Mouse (Mus musculus) hindbrain, embryonic 10.5 days (tissue): ENCODE data around the gene Sh3bp1. TPM values are rescaled to one million over a fixed set of nuclear protein-coding genes. Genes with fewer than 3 reads are reported as not detected.

Source experiments
- DNase-seq: peaks from one replicate; pipeline ENCODE4 v3.0.0-alpha.2; 2017; ENCODE audit warnings: low spot score
- H3K27ac ChIP-seq: fragments of 300-500 bp; sonication (generic); 2 replicates; pipeline ENCODE4 v1.5.1; 2016; ENCODE audit warnings: mild to moderate bottlenecking, moderate library complexity
- H3K27me3 ChIP-seq: fragments of 300-500 bp; sonication (generic); 2 replicates; pipeline ENCODE4 v1.6.1; 2016; ENCODE audit warnings: mild to moderate bottlenecking; ENCODE audit not compliant: poor library complexity, insufficient read depth, severe bottlenecking
- H3K36me3 ChIP-seq: fragments of 300-500 bp; sonication (generic); 2 replicates; pipeline ENCODE4 v1.6.1; 2016; ENCODE audit warnings: mild to moderate bottlenecking, moderate library complexity
- H3K4me1 ChIP-seq: fragments of 300-500 bp; sonication (generic); replicated peaks from 2 replicates; pipeline ENCODE4 v1.6.1; 2016; ENCODE audit warnings: mild to moderate bottlenecking
- H3K4me3 ChIP-seq: fragments of 300-500 bp; sonication (generic); 2 replicates; pipeline ENCODE4 v1.5.1; 2016; ENCODE audit warnings: mild to moderate bottlenecking, moderate library complexity
- H3K9me3 ChIP-seq: fragments of 300-500 bp; sonication (generic); 2 replicates; pipeline ENCODE4 v1.6.1; 2016; ENCODE audit warnings: mild to moderate bottlenecking, moderate library complexity
- WGBS: fragments of 180-500 bp; shearing (Covaris S2); methylation state at CpG from one replicate; pipeline ENCODE4 v1.1.7; 2016; 5-methylcytosine and 5-hydroxymethylcytosine counted together
- polyA plus RNA-seq: library from polyadenylated mRNA; unstranded; fragments of >200 nt; fragmentation: Nextera tagmentation; extraction: Ambion mirVana; gene quantifications from 2 replicates; pipeline ENCODE4 v1.2.1, GENCODE M21; 2016

Gene Sh3bp1
- polyA plus RNA-seq, 1 experiment from 2014 or later = 24.7 TPM

- Histone ChIP-seq H3K4me3 (peak overlapping the region; percentile 20; the same call in 1 of the 2 replicates), H3K9me3 (no peaks in the 10 kb centered on the region), H3K4me1 (peaks cover 53% of the 10 kb centered on the region), H3K27ac (peak overlapping the region; percentile 81), H3K36me3 (peaks cover 97% of the 10 kb centered on the region), H3K27me3 (no peaks in the 10 kb centered on the region)
- peak; percentile 29 for DNase-seq
- WGBS = 29% methylated on average over 13 of the region's 13 CpGs
These were observed 10.1 kb upstream of the Sh3bp1 start for GRCm38 (mm10) chr15:78889401-78889853.

- WGBS = 66% methylated on average over 7 of the region's 7 CpGs
- Histone ChIP-seq H3K27me3 (no peaks in the 10 kb centered on the region), H3K4me3 (no peak overlapping the region), H3K4me1 (peaks cover 79% of the 10 kb centered on the region), H3K36me3 (peaks cover 82% of the 10 kb centered on the region), H3K27ac (0 out of 2 replicates have a peak overlapping the region, but pooled peaks have one; percentile 35), H3K9me3 (no peaks in the 10 kb centered on the region)
- no peak for DNase-seq
These were observed 7.1 kb upstream of the Sh3bp1 start for GRCm38 (mm10) chr15:78892440-78892839.

GRCm38 (mm10) chr15:78894726-78895125 is 4.8 kb upstream of the Sh3bp1 start:
- no peak overlapping the region for H3K4me3 ChIP-seq

GRCm38 (mm10) chr15:78895741-78896140 is 3.8 kb upstream of the Sh3bp1 start:
- peaks cover 50% of the 10 kb centered on the region for H3K36me3 ChIP-seq

More at GRCm38 (mm10) chr15:78894726-78895125, 4.8 kb upstream of the Sh3bp1 start:
- DNase-seq = no peak
- WGBS = 75% methylated on average over 13 of the region's 13 CpGs
- no peaks in the 10 kb centered on the region for H3K9me3 ChIP-seq
- peaks cover 83% of the 10 kb centered on the region for H3K4me1 ChIP-seq
- peak overlapping the region; percentile 64; the same call in 1 of the 2 replicates for H3K27ac ChIP-seq
- H3K27me3 ChIP-seq = peaks cover 5% of the 10 kb centered on the region
- H3K36me3 ChIP-seq = peaks cover 59% of the 10 kb centered on the region

GRCm38 (mm10) chr15:78896149-78896548 is 3.4 kb upstream of the Sh3bp1 start:
- DNase-seq = no peak
- Histone ChIP-seq H3K27ac (peak overlapping the region; percentile 36; the same call in 1 of the 2 replicates), H3K4me1 (peaks cover 89% of the 10 kb centered on the region), H3K27me3 (peaks cover 17% of the 10 kb centered on the region), H3K4me3 (no peak overlapping the region), H3K36me3 (peaks cover 46% of the 10 kb centered on the region), H3K9me3 (no peaks in the 10 kb centered on the region)
- WGBS = 82% methylated on average over 3 of the region's 3 CpGs

More at GRCm38 (mm10) chr15:78895741-78896140, 3.8 kb upstream of the Sh3bp1 start:
- H3K27me3 ChIP-seq = peaks cover 13% of the 10 kb centered on the region
- no peaks in the 10 kb centered on the region for H3K9me3 ChIP-seq
- WGBS = 88% methylated on average over 2 of the region's 2 CpGs
- H3K4me3 ChIP-seq = no peak overlapping the region
- H3K27ac ChIP-seq = peak overlapping the region; percentile 36; the same call in 1 of the 2 replicates
- no peak for DNase-seq
- H3K4me1 ChIP-seq = peaks cover 85% of the 10 kb centered on the region

GRCm38 (mm10) chr15:78897488-78897887 is 2.1 kb upstream of the Sh3bp1 start:
- Histone ChIP-seq H3K9me3 (no peaks in the 10 kb centered on the region), H3K27me3 (peaks cover 19% of the 10 kb centered on the region), H3K27ac (peak overlapping the region; percentile 5; the same call in 1 of the 2 replicates), H3K4me1 (peaks cover 87% of the 10 kb centered on the region), H3K36me3 (peaks cover 33% of the 10 kb centered on the region), H3K4me3 (no peak overlapping the region)
- 91% methylated on average over 4 of the region's 4 CpGs for WGBS
- DNase-seq = no peak

GRCm38 (mm10) chr15:78898507-78899001 is 1.0 kb upstream of the Sh3bp1 start:
- Histone ChIP-seq H3K36me3 (peaks cover 27% of the 10 kb centered on the region), H3K27me3 (peaks cover 19% of the 10 kb centered on the region), H3K4me1 (peaks cover 80% of the 10 kb centered on the region), H3K4me3 (peak overlapping the region; percentile 72), H3K27ac (peak overlapping the region; percentile 86), H3K9me3 (no peaks in the 10 kb centered on the region)
- no peak for DNase-seq
- 54% methylated on average over 6 of the region's 6 CpGs for WGBS

GRCm38 (mm10) chr15:78899409-78899739 is 194 bp upstream of the Sh3bp1 start, which contains the start of gene Gm49510:
Gm49510 (plus strand) TSS chr15:78899667.
- Histone ChIP-seq H3K4me1 (peaks cover 72% of the 10 kb centered on the region), H3K27ac (peak within 1 kb of the TSS; percentile 86)
- WGBS = 1% methylated on average over 20 of the region's 20 CpGs

GRCm38 (mm10) chr15:78900585-78901421 is 1.2 kb downstream of the Sh3bp1 start:
- peak overlapping the region; percentile 72 for H3K4me3 ChIP-seq
- H3K9me3 ChIP-seq = no peaks in the 10 kb centered on the region
- WGBS = 13% methylated on average over 18 of the region's 18 CpGs
- peaks cover 22% of the 10 kb centered on the region for H3K36me3 ChIP-seq
- H3K27me3 ChIP-seq = peaks cover 19% of the 10 kb centered on the region
- peaks cover 59% of the 10 kb centered on the region for H3K4me1 ChIP-seq
- peak overlapping the region; percentile 86 for H3K27ac ChIP-seq
- no peak for DNase-seq

More at GRCm38 (mm10) chr15:78899409-78899739, 194 bp upstream of the Sh3bp1 start, which contains the start of gene Gm49510:
- H3K36me3 ChIP-seq = peaks cover 25% of the 10 kb centered on the region
- no peaks in the 10 kb centered on the region for H3K9me3 ChIP-seq
- DNase-seq = no peak
- peak within 1 kb of the TSS; percentile 72 for H3K4me3 ChIP-seq
- H3K27me3 ChIP-seq = peaks cover 19% of the 10 kb centered on the region

GRCm38 (mm10) chr15:78901422-78901789 is 1.8 kb downstream of the Sh3bp1 start:
- Histone ChIP-seq H3K27ac (peak overlapping the region; percentile 86), H3K4me3 (peak overlapping the region; percentile 72), H3K4me1 (peaks cover 53% of the 10 kb centered on the region), H3K36me3 (peaks cover 27% of the 10 kb centered on the region), H3K27me3 (peaks cover 19% of the 10 kb centered on the region), H3K9me3 (no peaks in the 10 kb centered on the region)
- no peak for DNase-seq
- 27% methylated on average over 8 of the region's 8 CpGs for WGBS

- Histone ChIP-seq H3K27me3 (peaks cover 19% of the 10 kb centered on the region), H3K4me1 (peaks cover 39% of the 10 kb centered on the region), H3K4me3 (0 out of 2 replicates have a peak overlapping the region, but pooled peaks have one; percentile 7), H3K9me3 (no peaks in the 10 kb centered on the region), H3K27ac (0 out of 2 replicates have a peak overlapping the region, but pooled peaks have one; percentile 64), H3K36me3 (peaks cover 42% of the 10 kb centered on the region)
- 12% methylated on average over 2 of the region's 2 CpGs for WGBS
- DNase-seq = peak; percentile 80
These were observed 3.7 kb downstream of the Sh3bp1 start for GRCm38 (mm10) chr15:78903243-78903642.

- 88% methylated on average over 7 of the region's 7 CpGs for WGBS
- H3K4me3 ChIP-seq = no peak overlapping the region
These were observed 8.8 kb downstream of the Sh3bp1 start for GRCm38 (mm10) chr15:78908399-78908798.

GRCm38 (mm10) chr15:78908982-78909381 is 9.4 kb downstream of the Sh3bp1 start:
- H3K27ac ChIP-seq = no peak overlapping the region
- DNase-seq = no peak
- H3K4me1 ChIP-seq = peaks cover 13% of the 10 kb centered on the region
- no peaks in the 10 kb centered on the region for H3K9me3 ChIP-seq
- H3K27me3 ChIP-seq = no peaks in the 10 kb centered on the region
- 90% methylated on average over 8 of the region's 8 CpGs for WGBS
- no peak overlapping the region for H3K4me3 ChIP-seq
- H3K36me3 ChIP-seq = peaks cover 46% of the 10 kb centered on the region

More at GRCm38 (mm10) chr15:78908399-78908798, 8.8 kb downstream of the Sh3bp1 start:
- Histone ChIP-seq H3K27ac (no peak overlapping the region), H3K4me1 (peaks cover 11% of the 10 kb centered on the region; the same call in 1 of the 2 replicates), H3K9me3 (no peaks in the 10 kb centered on the region), H3K36me3 (peaks cover 50% of the 10 kb centered on the region), H3K27me3 (no peaks in the 10 kb centered on the region)
- no peak for DNase-seq
